Mouse (Mus musculus): ENCODE measurements at regions not wholly inside any gene's neighbourhood (a gene's known extent, or its start where the extent isn't known, plus 50 kb on each side); places are given as distances from the start of the nearest gene placed in this dataset.

- DNase-seq: no peak
These were observed 122.8 kb upstream of the Efna5 start for GRCm38 (mm10) chr17:63003911-63004310.

DNA sequence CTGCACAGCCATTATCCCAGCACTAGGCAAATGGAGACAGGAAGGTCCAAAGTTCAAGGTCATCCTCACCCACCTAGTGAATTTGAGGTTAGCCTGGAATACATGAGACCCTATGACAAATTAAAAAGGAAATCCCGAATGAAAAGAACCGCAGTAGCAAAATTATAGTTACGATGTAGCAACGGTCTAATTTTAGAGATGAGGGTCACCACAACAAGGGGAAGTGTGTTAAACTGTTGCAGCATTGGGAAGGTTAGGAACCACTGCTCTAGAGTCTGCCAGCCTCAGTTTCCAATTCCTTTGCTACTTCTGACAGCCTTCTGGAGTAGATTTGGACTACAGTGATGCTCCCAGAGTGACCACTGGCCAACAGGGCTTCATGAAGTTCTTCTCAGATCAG, 121.6 kb upstream of the Efna5 start:
- DNase-seq: no peak

- DNase-seq: no peak
These were observed 120.8 kb upstream of the Efna5 start for GRCm38 (mm10) chr17:63001898-63002297.

GRCm38 (mm10) chr17:62997691-62998090, 116.6 kb upstream of the Efna5 start:
- DNase-seq: no peak

- no peak for DNase-seq
These were observed 114.2 kb upstream of the Efna5 start for GRCm38 (mm10) chr17:62995316-62995715.

- no peak for DNase-seq
These were observed 111.9 kb upstream of the Efna5 start for GRCm38 (mm10) chr17:62992977-62993376.

- DNase-seq: no peak
These were observed 105.2 kb upstream of the Efna5 start for GRCm38 (mm10) chr17:62986304-62986703.

GRCm38 (mm10) chr17:62980337-62980736, 99.2 kb upstream of the Efna5 start:
- DNase-seq: no peak

DNA sequence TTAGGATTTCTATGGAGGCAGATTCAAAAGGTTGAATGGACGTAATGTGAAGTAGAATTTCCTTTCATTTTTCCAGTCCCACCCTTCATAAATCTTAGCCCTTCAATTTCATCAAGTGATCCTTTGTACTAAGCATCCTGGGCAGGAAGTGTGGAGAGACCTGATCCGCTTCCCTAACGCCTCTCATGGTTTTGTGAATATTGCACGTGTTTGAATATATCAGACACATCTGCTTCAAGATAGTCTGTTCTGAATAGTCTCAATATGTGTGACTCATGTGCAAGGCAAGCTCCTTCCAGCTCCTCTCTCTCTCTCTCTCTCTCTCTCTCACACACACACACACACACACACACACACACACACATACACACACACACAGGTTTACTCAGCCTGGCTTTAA, 96.4 kb upstream of the Efna5 start:
- no peak for DNase-seq

- DNase-seq: no peak
These were observed 96.0 kb upstream of the Efna5 start for GRCm38 (mm10) chr17:62977136-62977535.

- no peak for DNase-seq
These were observed 93.6 kb upstream of the Efna5 start for GRCm38 (mm10) chr17:62974627-62975279.

DNA sequence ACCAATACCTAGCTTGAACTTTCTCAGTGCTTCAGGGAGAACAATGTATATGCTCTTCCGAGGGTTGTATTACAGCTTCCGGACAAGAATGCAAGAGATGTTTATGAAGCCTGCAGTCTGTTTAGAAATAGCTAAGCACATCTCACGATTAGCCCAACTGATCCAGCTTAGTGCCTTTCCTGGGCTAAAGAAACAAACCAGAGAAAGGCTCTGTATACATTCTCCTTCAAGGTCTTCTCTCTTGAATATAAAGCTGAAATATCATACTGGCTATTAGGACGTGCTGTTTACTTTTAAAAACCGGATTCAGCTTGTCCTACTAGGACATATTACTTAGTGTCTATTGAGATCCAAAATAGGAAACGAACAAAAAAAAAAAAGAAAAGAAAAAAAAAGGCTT, 87.9 kb upstream of the Efna5 start:
- no peak for DNase-seq

DNA sequence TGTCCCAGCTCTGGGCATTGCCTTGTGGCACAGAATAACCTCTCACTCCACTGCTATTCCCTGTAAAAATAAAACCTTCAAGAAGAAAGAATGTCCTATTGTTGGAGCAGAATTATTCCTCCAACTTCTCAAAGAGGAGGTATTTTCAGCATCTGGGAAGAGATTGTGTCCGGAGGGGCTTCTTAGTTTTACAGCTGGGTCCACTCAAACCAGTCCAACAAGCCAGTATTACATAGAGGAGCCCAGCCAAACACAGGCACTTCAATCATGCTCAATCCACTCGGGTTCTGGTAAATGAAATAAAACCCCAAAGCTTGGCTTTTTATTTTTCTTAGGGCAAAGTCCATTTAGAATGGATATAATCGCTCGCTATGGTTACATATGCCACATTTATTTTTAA, 82.7 kb upstream of the Efna5 start:
- DNase-seq: no peak

GRCm38 (mm10) chr17:62962292-62962618, 81.1 kb upstream of the Efna5 start:
- no peak for DNase-seq

DNA sequence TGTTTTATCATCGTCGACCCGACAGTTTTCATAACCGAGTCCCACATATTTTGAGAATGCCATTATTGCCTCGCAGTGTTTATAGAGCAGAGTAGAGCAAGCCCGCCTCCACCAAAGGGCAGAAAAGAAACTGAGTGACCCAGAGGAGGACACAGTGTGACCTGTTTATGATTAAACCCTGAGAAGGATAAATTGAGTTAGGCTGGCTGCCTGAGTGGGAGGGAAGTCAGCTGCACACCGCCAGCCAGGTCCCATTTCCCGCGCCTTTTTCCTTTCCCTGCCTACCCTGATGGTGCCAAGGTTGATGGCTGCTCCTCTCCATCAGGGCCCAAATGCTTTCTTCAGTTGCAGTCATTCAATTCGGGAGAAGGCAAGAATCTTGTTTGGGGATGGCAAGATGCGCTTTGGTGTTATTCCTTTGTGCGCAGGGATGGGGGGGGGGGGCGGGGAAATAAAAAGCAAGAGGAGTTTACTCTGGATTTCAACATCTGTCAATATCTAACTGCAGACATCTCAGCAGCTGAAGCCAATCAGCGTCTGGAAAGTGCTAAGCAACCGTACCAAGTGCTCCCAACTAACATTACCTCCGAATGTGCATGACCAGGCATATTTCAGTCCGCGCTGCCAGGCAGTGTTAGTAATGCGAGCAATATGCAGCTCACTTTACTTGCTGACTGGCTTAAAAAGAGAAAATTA, 80.6 kb upstream of the Efna5 start:
- DNase-seq: peak; percentile 36

DNA sequence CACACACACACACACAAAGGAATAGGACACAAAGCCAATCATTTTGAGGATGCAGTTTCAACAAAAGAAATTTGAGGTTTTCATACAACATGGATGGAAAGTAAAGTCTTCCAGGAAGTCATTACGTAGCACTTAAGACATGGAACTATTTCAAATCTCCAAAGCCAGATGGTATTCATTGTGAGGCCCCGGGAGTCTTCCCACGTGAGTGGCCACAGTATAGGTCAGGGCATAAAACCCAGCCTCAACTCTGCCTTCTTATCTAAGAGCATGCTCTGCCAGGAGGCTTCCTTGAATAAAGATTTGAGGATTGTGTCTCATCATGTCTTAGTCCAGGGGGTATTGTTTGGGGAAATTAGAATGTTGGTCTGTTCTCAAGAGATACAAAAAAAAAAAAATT, 78.0 kb upstream of the Efna5 start:
- DNase-seq: no peak

DNA sequence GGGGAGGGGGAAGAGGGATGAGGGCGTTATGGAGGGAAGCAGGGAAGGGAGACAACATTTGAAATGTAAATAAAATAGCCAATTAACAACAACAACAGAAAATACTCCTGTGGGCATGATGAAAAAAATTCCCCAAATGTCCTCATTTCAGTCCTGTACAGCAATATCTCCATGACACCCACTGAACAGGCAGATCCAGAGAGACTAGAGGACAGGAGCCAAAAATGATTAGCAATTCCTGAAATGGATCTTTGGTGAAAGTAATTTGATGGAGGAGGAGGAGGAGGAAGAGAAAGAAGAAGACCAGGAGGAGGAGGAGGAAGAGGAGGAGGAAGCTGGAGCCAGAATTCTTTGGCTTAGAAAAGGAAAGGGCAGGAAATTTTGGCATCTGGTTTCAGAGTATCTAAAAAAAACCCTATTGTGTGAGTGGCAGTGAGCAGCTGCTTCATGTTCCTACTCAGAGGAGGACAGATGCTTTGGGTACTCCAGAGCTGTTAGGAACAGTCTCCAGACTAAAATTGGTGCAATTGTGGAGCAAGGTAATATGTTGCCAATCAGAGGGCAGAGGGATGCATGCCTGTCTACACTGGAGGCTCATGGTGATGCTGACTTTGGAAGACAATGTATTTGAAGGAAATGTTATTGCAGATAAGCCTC, 66.5 kb upstream of the Efna5 start:
- DNase-seq: no peak

DNA sequence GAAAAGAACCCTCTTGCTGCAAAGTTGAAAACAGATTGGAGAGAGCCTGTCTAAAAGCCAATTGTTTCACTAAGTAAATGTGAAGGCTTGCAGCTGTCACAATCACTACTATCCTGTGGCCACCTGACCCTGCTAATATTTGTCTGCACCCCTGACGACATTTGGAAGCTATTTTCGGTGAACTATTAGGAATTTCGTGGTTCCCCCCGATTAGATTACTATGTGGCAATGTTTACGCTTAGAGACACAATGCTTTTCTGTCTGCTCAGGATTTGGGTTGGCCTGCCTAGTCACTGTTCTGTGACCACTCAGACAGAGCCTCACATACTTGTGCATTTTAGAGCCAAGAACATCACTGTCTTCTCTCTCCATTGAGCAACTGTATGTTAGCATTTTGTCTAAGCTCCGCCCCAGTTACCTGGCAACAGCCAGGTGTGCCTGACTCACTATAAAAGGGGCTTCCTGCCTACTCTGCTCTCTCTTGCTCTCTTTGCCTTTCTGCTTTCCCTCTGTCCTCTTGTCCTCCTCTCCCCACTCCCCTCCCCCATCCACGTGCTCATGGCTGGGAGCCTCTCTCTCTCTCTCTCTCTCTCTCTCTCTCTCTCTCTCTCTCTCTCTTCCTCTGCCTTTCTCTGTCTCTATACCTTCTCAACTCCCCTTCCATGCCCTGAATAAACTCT, 59.6 kb upstream of the Efna5 start:
- DNase-seq: peak; percentile 10

GRCm38 (mm10) chr17:62939930-62940572, 58.9 kb upstream of the Efna5 start:
- DNase-seq: no peak

GRCm38 (mm10) chr17:62939171-62939570, 58.1 kb upstream of the Efna5 start:
- peak; percentile 23 for DNase-seq

Measured in kidney, postnatal 14 days (tissue).